Mouse (Mus musculus): ENCODE results near the gene Tbc1d1.

The Tbc1d1 gene

GRCm38 (mm10) chr5:64206875-64207274 is 50.8 kb downstream of the Tbc1d1 start:
- no peak for DNase-seq (ENCODE audit: inconsistent ontology term)

- peak; percentile 19 for DNase-seq (ENCODE audit: inconsistent ontology term)
These were observed 51.7 kb downstream of the Tbc1d1 start for GRCm38 (mm10) chr5:64207800-64208199.

GRCm38 (mm10) chr5:64210817-64211216 is 54.7 kb downstream of the Tbc1d1 start:
- no peak for DNase-seq (ENCODE audit: inconsistent ontology term)

- no peak for DNase-seq (ENCODE audit: inconsistent ontology term)
These were observed 55.2 kb downstream of the Tbc1d1 start for GRCm38 (mm10) chr5:64211284-64211683.

GRCm38 (mm10) chr5:64212206-64212605 is 56.1 kb downstream of the Tbc1d1 start:
- DNase-seq (ENCODE audit: inconsistent ontology term): no peak

- no peak for DNase-seq (ENCODE audit: inconsistent ontology term)
These were observed 56.5 kb downstream of the Tbc1d1 start for GRCm38 (mm10) chr5:64212619-64213018.

- no peak for DNase-seq (ENCODE audit: inconsistent ontology term)
These were observed 59.7 kb downstream of the Tbc1d1 start for GRCm38 (mm10) chr5:64215806-64216205.

- DNase-seq (ENCODE audit: inconsistent ontology term): no peak
These were observed 60.2 kb downstream of the Tbc1d1 start for GRCm38 (mm10) chr5:64216326-64216725.

- no peak for DNase-seq (ENCODE audit: inconsistent ontology term)
These were observed 61.2 kb downstream of the Tbc1d1 start for GRCm38 (mm10) chr5:64217256-64217655.

- DNase-seq (ENCODE audit: inconsistent ontology term): no peak
These were observed 61.9 kb downstream of the Tbc1d1 start for GRCm38 (mm10) chr5:64217816-64218602.

- DNase-seq (ENCODE audit: inconsistent ontology term): no peak
These were observed 62.5 kb downstream of the Tbc1d1 start for GRCm38 (mm10) chr5:64218603-64218999.

GRCm38 (mm10) chr5:64220776-64221175 is 64.7 kb downstream of the Tbc1d1 start:
- no peak for DNase-seq (ENCODE audit: inconsistent ontology term)

GRCm38 (mm10) chr5:64224735-64225425 is 68.8 kb downstream of the Tbc1d1 start:
- peak; percentile 77 for DNase-seq (ENCODE audit: inconsistent ontology term)

- DNase-seq (ENCODE audit: inconsistent ontology term): no peak
These were observed 72.1 kb downstream of the Tbc1d1 start for GRCm38 (mm10) chr5:64228252-64228651.

GRCm38 (mm10) chr5:64229336-64229866 is 73.3 kb downstream of the Tbc1d1 start:
- DNase-seq (ENCODE audit: inconsistent ontology term): no peak

GRCm38 (mm10) chr5:64230061-64230466 is 74.0 kb downstream of the Tbc1d1 start:
- peak; percentile 98 for DNase-seq (ENCODE audit: inconsistent ontology term)

- DNase-seq (ENCODE audit: inconsistent ontology term): peak; percentile 58
These were observed 74.5 kb downstream of the Tbc1d1 start for GRCm38 (mm10) chr5:64230507-64231041.

GRCm38 (mm10) chr5:64232872-64233271 is 76.8 kb downstream of the Tbc1d1 start:
- DNase-seq (ENCODE audit: inconsistent ontology term): no peak

GRCm38 (mm10) chr5:64234269-64234985 is 78.3 kb downstream of the Tbc1d1 start:
- no peak for DNase-seq (ENCODE audit: inconsistent ontology term)

- DNase-seq (ENCODE audit: inconsistent ontology term): no peak
These were observed 79.1 kb downstream of the Tbc1d1 start for GRCm38 (mm10) chr5:64235250-64235649.

GRCm38 (mm10) chr5:64236561-64236960 is 80.5 kb downstream of the Tbc1d1 start:
- DNase-seq (ENCODE audit: inconsistent ontology term): no peak

GRCm38 (mm10) chr5:64237263-64237662 is 81.2 kb downstream of the Tbc1d1 start:
- no peak for DNase-seq (ENCODE audit: inconsistent ontology term)

All from Muller cell, postnatal 12 days (primary cell).